Mouse (Mus musculus): ENCODE results near the gene Coro7. TPM values are rescaled to one million over a fixed set of nuclear protein-coding genes. Genes with fewer than 3 reads are reported as not detected.
"Not testable (repeated sequence)": the region's sequence is repeated elsewhere in the genome, so short reads cannot be mapped to it uniquely, and the experiment has no call there.

The Coro7 gene
- polyA plus RNA-seq, 1 experiment from 2014 or later, result 12.4 TPM

- 88% methylated on average over 4 of the region's 4 CpGs for WGBS (ENCODE audit: insufficient replicate concordance)
- H3K4me2 ChIP-seq; H3K9ac ChIP-seq (ENCODE audit: low read depth, low read length); H3K4me1 ChIP-seq (ENCODE audit: control insufficient read depth, insufficient read depth, low read length); H3K27me3 ChIP-seq (ENCODE audit: control insufficient read depth, insufficient read depth, low read length); H3K9me3 ChIP-seq (replicated peaks; ENCODE audit: control insufficient read depth, low read length); ATAC-seq (replicated peaks; ENCODE audit: insufficient number of reproducible peaks, low FRiP score, low TSS enrichment); H3K4me3 ChIP-seq (ENCODE audit: low read depth, low read length); H3K27ac ChIP-seq (ENCODE audit: low read depth, low read length): not testable (repeated sequence)
- H3K36me3 ChIP-seq (ENCODE audit: control insufficient read depth, insufficient read depth, low read length), result peaks cover 38% of the 10 kb centered on the region
Measured at GRCm38 (mm10) chr16:4689371-4689770, 9.8 kb upstream of the Coro7 start.

GRCm38 (mm10) chr16:4684457-4684791 lies 4.8 kb upstream of the Coro7 start:
- H3K4me1 ChIP-seq (ENCODE audit: control insufficient read depth, insufficient read depth, low read length), result peaks cover 3% of the 10 kb centered on the region; the same call in 1 of the 2 replicates
- H3K4me2 ChIP-seq, result peak overlapping the region; percentile 95
- peak overlapping the region; percentile 91 for H3K9ac ChIP-seq (ENCODE audit: low read depth, low read length)
- H3K9me3 ChIP-seq (replicated peaks; ENCODE audit: control insufficient read depth, low read length), result no peaks in the 10 kb centered on the region
- no peaks in the 10 kb centered on the region for H3K27me3 ChIP-seq (ENCODE audit: control insufficient read depth, insufficient read depth, low read length)
- WGBS (ENCODE audit: insufficient replicate concordance), result 1% methylated on average over 9 of the region's 9 CpGs
- no peak for ATAC-seq (replicated peaks; ENCODE audit: insufficient number of reproducible peaks, low FRiP score, low TSS enrichment)
- peak overlapping the region; percentile 93 for H3K4me3 ChIP-seq (ENCODE audit: low read depth, low read length)
- peak overlapping the region; percentile 65 for H3K27ac ChIP-seq (ENCODE audit: low read depth, low read length)
- H3K36me3 ChIP-seq (ENCODE audit: control insufficient read depth, insufficient read depth, low read length), result peaks cover 11% of the 10 kb centered on the region; the same call in 1 of the 2 replicates

GRCm38 (mm10) chr16:4683581-4684456 lies 4.2 kb upstream of the Coro7 start:
- no peaks in the 10 kb centered on the region for H3K27me3 ChIP-seq (ENCODE audit: control insufficient read depth, insufficient read depth, low read length)
- peaks cover 7% of the 10 kb centered on the region; the same call in 1 of the 2 replicates for H3K36me3 ChIP-seq (ENCODE audit: control insufficient read depth, insufficient read depth, low read length)
- H3K4me2 ChIP-seq, result peak overlapping the region; percentile 95
- 1% methylated on average over 54 of the region's 54 CpGs for WGBS (ENCODE audit: insufficient replicate concordance)
- peak overlapping the region; percentile 93 for H3K4me3 ChIP-seq (ENCODE audit: low read depth, low read length)
- H3K27ac ChIP-seq (ENCODE audit: low read depth, low read length), result peak overlapping the region; percentile 65
- ATAC-seq (replicated peaks; ENCODE audit: insufficient number of reproducible peaks, low FRiP score, low TSS enrichment), result peak; percentile 81
- H3K4me1 ChIP-seq (ENCODE audit: control insufficient read depth, insufficient read depth, low read length), result peaks cover 5% of the 10 kb centered on the region
- H3K9ac ChIP-seq (ENCODE audit: low read depth, low read length), result peak overlapping the region; percentile 91
- H3K9me3 ChIP-seq (replicated peaks; ENCODE audit: control insufficient read depth, low read length), result no peaks in the 10 kb centered on the region

GRCm38 (mm10) chr16:4683193-4683580 lies 3.6 kb upstream of the Coro7 start:
- H3K4me2 ChIP-seq, result peak overlapping the region; percentile 95
- peaks cover 10% of the 10 kb centered on the region for H3K4me1 ChIP-seq (ENCODE audit: control insufficient read depth, insufficient read depth, low read length)
- H3K4me3 ChIP-seq (ENCODE audit: low read depth, low read length), result peak overlapping the region; percentile 93
- no peaks in the 10 kb centered on the region for H3K9me3 ChIP-seq (replicated peaks; ENCODE audit: control insufficient read depth, low read length)
- H3K27ac ChIP-seq (ENCODE audit: low read depth, low read length), result peak overlapping the region; percentile 65
- no peak for ATAC-seq (replicated peaks; ENCODE audit: insufficient number of reproducible peaks, low FRiP score, low TSS enrichment)
- H3K36me3 ChIP-seq (ENCODE audit: control insufficient read depth, insufficient read depth, low read length), result peaks cover 5% of the 10 kb centered on the region; the same call in 1 of the 2 replicates
- peak overlapping the region; percentile 91 for H3K9ac ChIP-seq (ENCODE audit: low read depth, low read length)
- WGBS (ENCODE audit: insufficient replicate concordance), result 28% methylated on average over 9 of the region's 9 CpGs
- H3K27me3 ChIP-seq (ENCODE audit: control insufficient read depth, insufficient read depth, low read length), result no peaks in the 10 kb centered on the region

GRCm38 (mm10) chr16:4682628-4683179 lies 3.1 kb upstream of the Coro7 start:
- ATAC-seq (replicated peaks; ENCODE audit: insufficient number of reproducible peaks, low FRiP score, low TSS enrichment), result no peak
- no peaks in the 10 kb centered on the region for H3K9me3 ChIP-seq (replicated peaks; ENCODE audit: control insufficient read depth, low read length)
- peak overlapping the region; percentile 93; the same call in 1 of the 2 replicates for H3K4me3 ChIP-seq (ENCODE audit: low read depth, low read length)
- H3K36me3 ChIP-seq (ENCODE audit: control insufficient read depth, insufficient read depth, low read length), result peaks cover 2% of the 10 kb centered on the region; the same call in 1 of the 2 replicates
- peak overlapping the region; percentile 95 for H3K4me2 ChIP-seq
- no peaks in the 10 kb centered on the region for H3K27me3 ChIP-seq (ENCODE audit: control insufficient read depth, insufficient read depth, low read length)
- no peak overlapping the region for H3K9ac ChIP-seq (ENCODE audit: low read depth, low read length)
- H3K4me1 ChIP-seq (ENCODE audit: control insufficient read depth, insufficient read depth, low read length), result peaks cover 14% of the 10 kb centered on the region
- WGBS (ENCODE audit: insufficient replicate concordance), result 70% methylated on average over 4 of the region's 4 CpGs
- H3K27ac ChIP-seq (ENCODE audit: low read depth, low read length), result no peak overlapping the region

- 77% methylated on average over 3 of the region's 3 CpGs for WGBS (ENCODE audit: insufficient replicate concordance)
- peaks cover 14% of the 10 kb centered on the region for H3K4me1 ChIP-seq (ENCODE audit: control insufficient read depth, insufficient read depth, low read length)
- not testable (repeated sequence) for H3K9ac ChIP-seq (ENCODE audit: low read depth, low read length); H3K9me3 ChIP-seq (replicated peaks; ENCODE audit: control insufficient read depth, low read length); H3K4me2 ChIP-seq; H3K27ac ChIP-seq (ENCODE audit: low read depth, low read length); ATAC-seq (replicated peaks; ENCODE audit: insufficient number of reproducible peaks, low FRiP score, low TSS enrichment); H3K4me3 ChIP-seq (ENCODE audit: low read depth, low read length); H3K27me3 ChIP-seq (ENCODE audit: control insufficient read depth, insufficient read depth, low read length); H3K36me3 ChIP-seq (ENCODE audit: control insufficient read depth, insufficient read depth, low read length)
Measured at GRCm38 (mm10) chr16:4680922-4681455, 1.4 kb upstream of the Coro7 start.

GRCm38 (mm10) chr16:4678080-4678479 lies 1.5 kb downstream of the Coro7 start:
- H3K4me3 ChIP-seq (ENCODE audit: low read depth, low read length), result no peak overlapping the region
- H3K4me2 ChIP-seq, result peak overlapping the region; percentile 90; the same call in 1 of the 2 replicates
- H3K27me3 ChIP-seq (ENCODE audit: control insufficient read depth, insufficient read depth, low read length), result no peaks in the 10 kb centered on the region
- H3K36me3 ChIP-seq (ENCODE audit: control insufficient read depth, insufficient read depth, low read length), result peaks cover 4% of the 10 kb centered on the region; the same call in 1 of the 2 replicates
- no peak overlapping the region for H3K9ac ChIP-seq (ENCODE audit: low read depth, low read length)
- no peak overlapping the region for H3K27ac ChIP-seq (ENCODE audit: low read depth, low read length)
- H3K4me1 ChIP-seq (ENCODE audit: control insufficient read depth, insufficient read depth, low read length), result peaks cover 11% of the 10 kb centered on the region
- H3K9me3 ChIP-seq (replicated peaks; ENCODE audit: control insufficient read depth, low read length), result no peaks in the 10 kb centered on the region
- ATAC-seq (replicated peaks; ENCODE audit: insufficient number of reproducible peaks, low FRiP score, low TSS enrichment), result no peak
- 55% methylated on average over 5 of the region's 5 CpGs for WGBS (ENCODE audit: insufficient replicate concordance)

GRCm38 (mm10) chr16:4676836-4677235 lies 2.7 kb downstream of the Coro7 start:
- Histone ChIP-seq H3K9ac (ENCODE audit: low read depth, low read length) (no peak overlapping the region), H3K27me3 (ENCODE audit: control insufficient read depth, insufficient read depth, low read length) (no peaks in the 10 kb centered on the region), H3K27ac (ENCODE audit: low read depth, low read length) (no peak overlapping the region), H3K36me3 (ENCODE audit: control insufficient read depth, insufficient read depth, low read length) (peaks cover 4% of the 10 kb centered on the region; the same call in 1 of the 2 replicates), H3K4me1 (ENCODE audit: control insufficient read depth, insufficient read depth, low read length) (peaks cover 11% of the 10 kb centered on the region), H3K9me3 (replicated peaks; ENCODE audit: control insufficient read depth, low read length) (no peaks in the 10 kb centered on the region), H3K4me3 (ENCODE audit: low read depth, low read length) (no peak overlapping the region), H3K4me2 (no peak overlapping the region)
- ATAC-seq (replicated peaks; ENCODE audit: insufficient number of reproducible peaks, low FRiP score, low TSS enrichment), result no peak
- WGBS (ENCODE audit: insufficient replicate concordance), result 82% methylated on average over 5 of the region's 5 CpGs

Measured in heart, embryonic 11.5 days (tissue).